Mouse (Mus musculus) embryonic facial prominence, embryonic 11.5 days (tissue): ENCODE data around the gene Gstm1. TPM values are rescaled to one million over a fixed set of nuclear protein-coding genes. Genes with fewer than 3 reads are reported as not detected.

Source experiments
- polyA plus RNA-seq: library from polyadenylated mRNA; unstranded; fragments of >200 nt; fragmentation: Nextera tagmentation; extraction: Ambion mirVana; gene quantifications from 2 replicates; pipeline ENCODE4 v1.2.1, GENCODE M21; 2014

Gene Gstm1
- polyA plus RNA-seq, 1 experiment from 2014 or later: 33.9 TPM

Other genes starting within 250 kb of the Gstm1 start
- gene Eps8l3, start 140.7 kb downstream of the Gstm1 start, polyA plus RNA-seq: not detected in 2 replicates
- gene Gstm5, start 122.2 kb downstream of the Gstm1 start, polyA plus RNA-seq: 272 and 278 TPM in 2 replicates
- 42.0 and 47.1 TPM in 2 replicates for gene Gstm7, start 86.2 kb downstream of the Gstm1 start, polyA plus RNA-seq
- 11.7 and 12.6 TPM in 2 replicates for gene Gstm6, start 74.2 kb downstream of the Gstm1 start, polyA plus RNA-seq
- not detected in 2 replicates for gene Gstm3, start 48.7 kb downstream of the Gstm1 start, polyA plus RNA-seq
- 29.7 TPM in 2 replicates for gene Gstm2, start 31.5 kb downstream of the Gstm1 start, polyA plus RNA-seq
- 14.6 and 15.9 TPM in 2 replicates for gene Gstm4, start 26.9 kb upstream of the Gstm1 start, polyA plus RNA-seq
- 30.3 and 31.3 TPM in 2 replicates for gene Ampd2, start 68.7 kb upstream of the Gstm1 start, polyA plus RNA-seq
- 0.63 and 0.93 TPM in 2 replicates for gene Gnat2, start 74.8 kb upstream of the Gstm1 start, polyA plus RNA-seq
- gene Gnai3, start 128.2 kb upstream of the Gstm1 start, polyA plus RNA-seq: 229 and 242 TPM in 2 replicates
- gene Gpr61, start 136.9 kb upstream of the Gstm1 start, polyA plus RNA-seq: 0.11 and 0.31 TPM in 2 replicates
- 2.8 and 3.1 TPM in 2 replicates for gene Amigo1, start 168.4 kb upstream of the Gstm1 start, polyA plus RNA-seq
- 1.4 and 1.6 TPM in 2 replicates for gene Cyb561d1, start 183.2 kb upstream of the Gstm1 start, polyA plus RNA-seq
- gene Atxn7l2, start 193.0 kb upstream of the Gstm1 start, polyA plus RNA-seq: 17.6 and 19.0 TPM in 2 replicates
- 0.95 and 1.1 TPM in 2 replicates for gene Sypl2, start 208.7 kb upstream of the Gstm1 start, polyA plus RNA-seq
- 333 and 344 TPM in 2 replicates for gene Psma5, start 239.0 kb upstream of the Gstm1 start, polyA plus RNA-seq